Mouse (Mus musculus) layer of hippocampus, adult 9-10 months (tissue): Measurements from ENCODE around the gene Olfr1148.

ENCODE experiments used
- DNase-seq: peaks from one replicate; pipeline ENCODE4 v3.0.0; 2022; ENCODE audit warnings: low spot score

Olfr1148 gene

GRCm38 (mm10) chr2:87830233-87830632 lies at the start of gene Olfr1148:
Gene Olfr1148, plus strand, starts transcription at chr2:87830533.
- DNase-seq: no peak

DNA sequence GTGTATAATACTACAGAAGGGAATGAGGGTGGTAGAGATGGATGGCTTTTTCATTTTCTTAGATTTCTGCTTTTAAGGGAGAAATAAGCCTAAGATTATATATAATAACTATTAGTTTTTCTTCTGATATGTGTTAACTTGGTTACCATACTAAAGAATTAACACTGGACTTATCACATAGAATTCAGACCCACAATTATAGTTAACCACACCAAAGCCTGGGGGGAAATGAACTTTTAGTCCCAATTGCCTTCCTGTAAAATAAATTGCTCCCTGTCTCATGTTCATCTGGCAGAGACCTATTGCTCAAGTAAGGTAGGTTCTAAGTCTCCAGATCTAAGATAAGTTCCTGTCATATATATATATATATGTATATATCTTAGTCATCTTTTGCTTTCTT lies 30.0 kb upstream of the Olfr1148 start, which contains the start of gene Olfr1143:
Olfr1143 (plus strand) TSS at position 301 of the 400 bp plus-strand sequence.
- DNase-seq: no peak

GRCm38 (mm10) chr2:87809522-87809921 lies 20.8 kb upstream of the Olfr1148 start, which contains the start of gene Olfr1145:
Gene Olfr1145, plus strand, starts transcription at chr2:87809822.
- DNase-seq: no peak

DNA sequence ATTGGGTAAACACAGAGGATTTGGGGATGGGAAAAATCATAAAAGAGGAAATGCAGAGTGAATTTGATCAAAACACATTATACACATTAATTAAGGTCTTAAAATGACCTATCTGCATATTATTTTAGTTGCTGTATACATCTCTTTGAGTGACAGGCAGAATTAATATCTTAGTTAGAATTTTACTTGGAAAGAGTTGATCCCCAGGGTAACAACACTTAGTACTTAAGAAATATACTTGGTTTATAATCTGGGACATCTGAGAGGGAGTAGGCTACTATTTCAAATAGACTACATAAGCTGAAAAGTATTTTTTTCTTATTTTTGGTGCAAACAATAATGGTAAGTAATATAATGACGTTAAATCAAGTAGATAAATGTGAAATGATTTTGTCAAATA lies 13.4 kb downstream of the Olfr1148 start, which contains the start of gene Olfr1150-ps1:
Olfr1150-ps1 (plus strand) TSS at position 301 of the 400 bp plus-strand sequence.
- no peak for DNase-seq

- no peak for DNase-seq
These were observed 25.2 kb downstream of the Olfr1148 start, which contains the start of gene Olfr1151 for GRCm38 (mm10) chr2:87855562-87855961. Gene Olfr1151, plus strand, starts transcription at chr2:87855862.

DNA sequence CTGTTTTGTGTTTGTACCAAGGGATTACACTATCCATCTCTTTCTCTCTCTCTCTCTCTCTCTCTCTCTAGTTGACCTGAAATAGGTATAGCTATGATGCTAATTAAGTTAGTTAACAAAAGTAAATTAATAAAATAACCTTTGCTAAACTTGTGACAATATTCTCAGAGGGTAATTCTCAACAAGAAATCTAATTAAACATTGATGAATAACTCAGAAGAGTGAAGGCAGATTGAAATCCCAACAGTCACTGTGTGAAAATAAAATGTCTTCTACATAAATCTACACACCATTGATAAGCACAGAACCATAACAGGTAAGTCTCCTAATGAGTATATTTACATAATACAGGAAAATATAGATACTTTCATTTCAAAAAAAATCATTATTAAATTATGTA lies 35.9 kb downstream of the Olfr1148 start, which contains the start of gene Olfr1152:
Olfr1152 (plus strand) TSS at position 301 of the 400 bp plus-strand sequence.
- no peak for DNase-seq
